Mouse (Mus musculus) frontal cortex, adult 2 months (tissue): ENCODE data around the gene Fam50b. TPM values are rescaled to one million over a fixed set of nuclear protein-coding genes. Genes with fewer than 3 reads are reported as not detected.
A peak's percentile ranks its signal among the peaks of the same experiment; 100 is the strongest.

Experiments
- DNase-seq, 2 experiments: peaks; one replicate each; pipeline ENCODE4 v3.0.0; 2022; ENCODE audit warnings: low spot score in 1 of 2; ENCODE audit errors: extremely low spot score in 1 of 2
- polyA plus RNA-seq: library from polyadenylated mRNA; depleted of rRNA; stranded (reverse); fragments of >200 nt; gene quantifications from 2 replicates; pipeline ENCODE4 v1.2.3, GENCODE M21; 2012; rRNA removed

Fam50b gene
- polyA plus RNA-seq, 1 experiment = not detected

- DNase-seq = no peak
These were observed 54.6 kb downstream of the Fam50b start for GRCm38 (mm10) chr13:34789176-34789818.

- no peak for DNase-seq
These were observed 58.4 kb downstream of the Fam50b start for GRCm38 (mm10) chr13:34793066-34793465.

GRCm38 (mm10) chr13:34793816-34794215 is 59.2 kb downstream of the Fam50b start:
- DNase-seq = peak in 1 of 2 experiments; percentile 71

- no peak for DNase-seq
These were observed 59.8 kb downstream of the Fam50b start for GRCm38 (mm10) chr13:34794426-34794825.

Other genes with a start within 250 kb of the Fam50b start
- gene Pxdc1, start 81.4 kb upstream of the Fam50b start, polyA plus RNA-seq = 8.0 and 8.9 TPM in 2 replicates
- 104 and 111 TPM in 2 replicates for gene Prpf4b, start 140.5 kb downstream of the Fam50b start, polyA plus RNA-seq
- gene Fam217a, start 189.5 kb downstream of the Fam50b start, polyA plus RNA-seq = 2.6 and 2.8 TPM in 2 replicates
- gene 4933417A18Rik, start 189.6 kb downstream of the Fam50b start, polyA plus RNA-seq = not detected in 2 replicates
- gene Eci3, start 229.0 kb downstream of the Fam50b start, polyA plus RNA-seq = 0.30 and 0.44 TPM in 2 replicates